Mouse (Mus musculus) forebrain, embryonic 15.5 days (tissue): ENCODE results near the gene Csmd2. TPM values are rescaled to one million over a fixed set of nuclear protein-coding genes. Genes with fewer than 3 reads are reported as not detected.

Source experiments
- ATAC-seq: fragments of 200-750 bp; cut with Nextera tagmentation; replicated peaks from 2 replicates; pipeline ENCODE4 v1.8.0; 2017; ENCODE audit warnings: mild to moderate bottlenecking, moderate TSS enrichment, moderate library complexity
- H3K27ac ChIP-seq: fragments of 300-500 bp; sonication (generic); replicated peaks from 2 replicates; pipeline ENCODE4 v1.5.1; 2015; ENCODE audit warnings: mild to moderate bottlenecking, inconsistent platforms
- H3K27me3 ChIP-seq: fragments of 300-500 bp; sonication (generic); 2 replicates; pipeline ENCODE4 v1.6.1; 2015; ENCODE audit warnings: inconsistent platforms
- H3K36me3 ChIP-seq: fragments of 300-500 bp; sonication (generic); 2 replicates; pipeline ENCODE4 v1.6.1; 2015; ENCODE audit warnings: mild to moderate bottlenecking, inconsistent platforms
- H3K4me1 ChIP-seq: fragments of 300-500 bp; sonication (generic); 2 replicates; pipeline ENCODE4 v1.6.1; 2015; ENCODE audit warnings: inconsistent platforms
- H3K4me2 ChIP-seq: fragments of 300-500 bp; sonication (generic); replicated peaks from 2 replicates; pipeline ENCODE4 v1.6.1; 2015; ENCODE audit warnings: mild to moderate bottlenecking, inconsistent platforms
- H3K4me3 ChIP-seq: fragments of 300-500 bp; sonication (generic); 2 replicates; pipeline ENCODE4 v1.5.1; 2015; ENCODE audit warnings: mild to moderate bottlenecking, inconsistent platforms
- H3K9ac ChIP-seq: fragments of 300-500 bp; sonication (generic); replicated peaks from 2 replicates; pipeline ENCODE4 v1.6.1; 2015; ENCODE audit warnings: mild to moderate bottlenecking, inconsistent platforms
- H3K9me3 ChIP-seq: fragments of 300-500 bp; sonication (generic); 2 replicates; pipeline ENCODE4 v1.6.1; 2016; ENCODE audit warnings: inconsistent platforms
- WGBS: fragments of 180-500 bp; shearing (Covaris S2); methylation state at CpG from one replicate; pipeline ENCODE4 v1.1.7; 2015; ENCODE audit warnings: mixed read lengths; 5-methylcytosine and 5-hydroxymethylcytosine counted together
- polyA plus RNA-seq: library from polyadenylated mRNA; unstranded; fragments of >200 nt; fragmentation: Nextera tagmentation; extraction: Ambion mirVana; gene quantifications from 2 replicates; pipeline ENCODE4 v1.2.1, GENCODE M21; 2015

Csmd2 gene
- polyA plus RNA-seq, 1 experiment from 2014 or later: 9.0 TPM

DNA sequence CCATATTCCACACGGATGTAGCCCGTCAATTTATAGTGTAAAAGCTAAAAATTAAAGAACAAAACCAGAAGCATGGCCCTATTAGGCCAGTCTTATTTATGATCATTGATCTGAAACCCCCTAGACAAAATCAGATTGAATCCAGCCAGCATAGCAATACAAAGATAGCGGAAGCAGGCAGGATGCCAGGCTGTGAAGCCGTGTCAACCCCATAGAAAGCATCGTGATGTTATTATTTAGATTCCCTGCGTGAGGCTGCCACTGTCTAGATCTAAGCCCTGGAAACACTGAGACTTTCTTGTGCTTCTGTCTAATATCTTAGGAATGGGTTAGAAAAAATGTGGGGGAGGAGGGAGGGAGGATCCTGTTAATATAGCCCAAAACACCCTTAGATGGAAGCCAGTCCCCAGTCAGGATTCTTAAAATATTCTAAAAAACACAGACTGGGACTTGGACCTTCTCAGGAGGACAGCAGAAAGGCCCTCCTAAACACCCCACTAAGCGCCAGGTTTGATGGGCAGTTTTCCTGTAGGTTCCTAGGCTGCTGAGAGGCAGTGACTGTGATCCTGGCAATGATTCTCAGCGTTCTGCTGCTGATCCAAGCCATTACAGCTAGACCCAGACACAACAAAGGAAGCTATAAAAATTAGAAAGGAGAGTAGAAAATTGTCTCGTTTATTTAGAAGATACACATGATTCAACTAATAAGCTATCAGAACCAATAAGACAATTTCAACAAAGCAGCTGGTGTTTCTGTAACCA, 419.6 kb downstream of the Csmd2 start:
- WGBS: 45% methylated on average over 9 of the region's 9 CpGs
- ATAC-seq: no peak
- Histone ChIP-seq H3K4me3 (no peak overlapping the region), H3K9ac (no peak overlapping the region), H3K9me3 (no peaks in the 10 kb centered on the region), H3K36me3 (no peaks in the 10 kb centered on the region), H3K4me2 (no peak overlapping the region), H3K27me3 (no peaks in the 10 kb centered on the region), H3K4me1 (peaks cover 18% of the 10 kb centered on the region), H3K27ac (no peak overlapping the region)

DNA sequence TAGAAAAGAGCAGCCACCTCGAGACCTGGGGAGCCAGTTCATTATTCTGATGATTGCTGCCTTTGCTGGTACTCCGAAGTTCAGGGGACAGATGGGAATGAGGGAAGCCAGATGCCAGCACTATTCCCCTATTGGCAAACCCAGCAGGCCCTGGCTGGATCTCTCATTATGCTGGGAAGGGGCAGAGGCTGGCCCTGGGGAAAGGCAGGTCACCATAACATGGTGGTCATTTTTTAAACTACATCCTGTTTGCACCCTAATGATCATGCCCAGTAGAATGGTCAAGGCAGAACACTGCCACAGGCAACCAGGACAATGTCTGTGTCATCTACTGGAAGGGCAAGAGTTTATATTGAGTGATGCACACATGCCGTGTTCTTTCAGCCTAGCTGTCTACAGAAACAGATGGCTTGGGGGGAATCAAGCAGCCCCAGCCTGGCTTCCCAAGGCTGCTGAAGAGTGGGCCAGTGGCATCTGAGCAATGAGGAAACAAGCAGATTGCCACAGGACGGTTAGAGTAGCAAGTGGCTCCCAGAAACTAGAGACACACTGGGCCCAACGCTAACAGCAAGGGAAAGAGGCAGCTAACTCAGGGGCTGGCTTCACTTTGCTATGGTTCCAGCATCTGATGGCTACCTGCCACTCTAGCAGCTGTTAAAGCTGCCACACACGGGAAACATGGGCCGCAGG, 424.4 kb downstream of the Csmd2 start:
- no peak for ATAC-seq
- no peaks in the 10 kb centered on the region for H3K9me3 ChIP-seq
- H3K27ac ChIP-seq: peak overlapping the region; percentile 35; the same call in 1 of the 2 replicates
- H3K36me3 ChIP-seq: peaks cover 3% of the 10 kb centered on the region; the same call in 1 of the 2 replicates
- no peak overlapping the region for H3K4me2 ChIP-seq
- H3K4me3 ChIP-seq: no peak overlapping the region
- H3K9ac ChIP-seq: no peak overlapping the region
- H3K27me3 ChIP-seq: no peaks in the 10 kb centered on the region
- WGBS: 51% methylated on average over 7 of the region's 7 CpGs
- H3K4me1 ChIP-seq: peaks cover 12% of the 10 kb centered on the region; the same call in 1 of the 2 replicates

DNA sequence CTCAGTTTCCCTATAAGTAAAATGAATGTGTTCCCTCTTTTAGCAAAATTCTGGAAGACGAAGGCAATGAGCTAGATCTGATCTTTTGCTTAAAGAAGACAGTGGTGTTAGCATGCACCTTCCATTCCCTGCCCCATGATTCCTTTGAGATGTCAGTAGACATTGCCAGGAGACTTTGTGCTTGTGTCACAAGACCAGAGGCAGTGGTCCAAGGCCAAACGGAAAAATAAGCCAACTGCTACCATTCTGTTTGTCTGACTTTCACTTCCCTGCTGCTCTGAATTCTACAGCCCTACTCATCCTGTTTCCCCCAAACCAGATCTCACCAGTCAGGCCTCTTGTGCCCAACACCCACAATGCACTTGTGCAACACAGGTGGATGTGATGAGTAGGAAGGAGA, 427.1 kb downstream of the Csmd2 start:
- Histone ChIP-seq H3K4me1 (peaks cover 16% of the 10 kb centered on the region; the same call in 1 of the 2 replicates), H3K9ac (no peak overlapping the region), H3K4me3 (no peak overlapping the region), H3K27me3 (no peaks in the 10 kb centered on the region), H3K9me3 (no peaks in the 10 kb centered on the region), H3K36me3 (peaks cover 3% of the 10 kb centered on the region; the same call in 1 of the 2 replicates), H3K27ac (no peak overlapping the region), H3K4me2 (no peak overlapping the region)
- 85% methylated on average over 2 of the region's 2 CpGs for WGBS
- ATAC-seq: no peak

DNA sequence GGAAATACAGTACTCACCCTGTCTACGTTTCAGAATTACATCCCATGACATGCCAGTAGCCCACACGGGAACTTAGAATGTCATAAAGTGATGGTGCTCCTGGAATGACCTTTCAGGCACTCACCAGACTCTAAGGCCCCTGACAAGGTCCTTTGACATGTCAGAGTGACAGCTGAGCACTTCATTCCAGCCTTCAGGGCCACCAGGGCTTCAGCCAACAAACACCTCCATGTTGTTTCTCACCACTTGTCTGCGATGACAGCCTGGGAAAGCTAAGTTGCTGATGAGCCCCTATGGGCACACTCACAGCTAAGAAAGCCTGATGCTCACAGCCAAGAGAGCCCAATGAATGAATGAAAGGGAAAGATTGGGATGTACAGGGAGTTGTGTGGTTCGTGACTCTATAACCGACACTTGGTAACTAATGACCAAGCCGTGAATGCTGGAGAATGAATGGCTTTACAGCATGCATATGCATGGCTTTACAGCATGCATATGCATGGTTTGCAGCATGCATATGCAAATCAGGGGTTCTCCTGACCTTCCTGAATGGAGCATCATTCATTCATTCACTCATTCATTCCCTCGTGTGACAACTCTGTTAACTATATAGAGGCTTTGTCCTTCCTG, 432.4 kb downstream of the Csmd2 start:
- Histone ChIP-seq H3K9me3 (no peaks in the 10 kb centered on the region), H3K4me1 (peaks cover 26% of the 10 kb centered on the region), H3K36me3 (no peaks in the 10 kb centered on the region), H3K4me2 (no peak overlapping the region), H3K4me3 (no peak overlapping the region), H3K27ac (0 out of 2 replicates have a peak overlapping the region, but pooled peaks have one; percentile 3), H3K9ac (no peak overlapping the region), H3K27me3 (no peaks in the 10 kb centered on the region)
- 30% methylated on average over 7 of the region's 7 CpGs for WGBS
- peak; percentile 75 for ATAC-seq

DNA sequence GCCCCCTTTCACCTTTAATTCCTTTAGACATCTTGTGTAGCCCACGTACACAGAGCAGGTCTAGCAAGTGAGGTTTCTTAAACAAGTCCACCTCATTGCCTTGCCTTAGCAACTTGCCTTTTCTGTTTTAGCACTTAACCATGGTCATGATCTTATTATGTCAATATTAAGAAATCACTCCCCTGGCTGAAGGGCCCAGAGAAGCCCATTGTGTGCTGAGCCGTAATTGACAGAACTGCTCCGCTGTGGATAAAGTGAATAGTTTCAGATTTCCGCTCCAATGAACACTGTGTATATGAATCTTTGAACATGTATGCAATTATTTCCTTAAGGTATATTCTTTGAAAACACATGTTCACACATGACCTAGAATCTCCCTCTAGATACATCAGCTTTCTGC, 434.8 kb downstream of the Csmd2 start:
- 19% methylated on average over 4 of the region's 4 CpGs for WGBS
- Histone ChIP-seq H3K9ac (no peak overlapping the region), H3K36me3 (no peaks in the 10 kb centered on the region), H3K4me1 (peaks cover 36% of the 10 kb centered on the region), H3K9me3 (no peaks in the 10 kb centered on the region), H3K4me3 (no peak overlapping the region), H3K4me2 (no peak overlapping the region), H3K27me3 (no peaks in the 10 kb centered on the region), H3K27ac (no peak overlapping the region)
- ATAC-seq: no peak

DNA sequence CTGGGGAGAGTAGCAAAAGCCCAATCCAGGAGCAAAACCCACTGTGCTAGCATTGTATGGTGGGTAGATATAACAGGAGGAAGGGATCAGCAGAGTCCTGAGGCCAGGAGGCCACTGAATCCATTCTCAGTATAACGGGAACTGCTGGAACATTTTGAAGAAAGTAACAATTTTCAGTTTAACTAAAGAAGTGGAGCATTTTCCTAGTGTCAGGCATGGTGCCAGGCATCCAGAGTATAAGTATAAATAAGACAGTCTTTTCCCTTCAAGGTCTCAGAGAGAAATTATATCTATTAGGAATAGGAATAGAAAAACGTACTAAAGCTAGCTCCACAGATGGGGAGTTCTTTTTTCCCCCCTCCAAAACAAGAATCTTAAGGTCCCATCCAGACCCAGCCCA, 437.7 kb downstream of the Csmd2 start:
- no peaks in the 10 kb centered on the region for H3K9me3 ChIP-seq
- H3K9ac ChIP-seq: no peak overlapping the region
- H3K4me2 ChIP-seq: no peak overlapping the region
- peaks cover 43% of the 10 kb centered on the region for H3K4me1 ChIP-seq
- no peaks in the 10 kb centered on the region for H3K27me3 ChIP-seq
- WGBS: 43% methylated on average over 2 of the region's 2 CpGs
- no peak overlapping the region for H3K27ac ChIP-seq
- no peak for ATAC-seq
- no peaks in the 10 kb centered on the region for H3K36me3 ChIP-seq
- H3K4me3 ChIP-seq: no peak overlapping the region

DNA sequence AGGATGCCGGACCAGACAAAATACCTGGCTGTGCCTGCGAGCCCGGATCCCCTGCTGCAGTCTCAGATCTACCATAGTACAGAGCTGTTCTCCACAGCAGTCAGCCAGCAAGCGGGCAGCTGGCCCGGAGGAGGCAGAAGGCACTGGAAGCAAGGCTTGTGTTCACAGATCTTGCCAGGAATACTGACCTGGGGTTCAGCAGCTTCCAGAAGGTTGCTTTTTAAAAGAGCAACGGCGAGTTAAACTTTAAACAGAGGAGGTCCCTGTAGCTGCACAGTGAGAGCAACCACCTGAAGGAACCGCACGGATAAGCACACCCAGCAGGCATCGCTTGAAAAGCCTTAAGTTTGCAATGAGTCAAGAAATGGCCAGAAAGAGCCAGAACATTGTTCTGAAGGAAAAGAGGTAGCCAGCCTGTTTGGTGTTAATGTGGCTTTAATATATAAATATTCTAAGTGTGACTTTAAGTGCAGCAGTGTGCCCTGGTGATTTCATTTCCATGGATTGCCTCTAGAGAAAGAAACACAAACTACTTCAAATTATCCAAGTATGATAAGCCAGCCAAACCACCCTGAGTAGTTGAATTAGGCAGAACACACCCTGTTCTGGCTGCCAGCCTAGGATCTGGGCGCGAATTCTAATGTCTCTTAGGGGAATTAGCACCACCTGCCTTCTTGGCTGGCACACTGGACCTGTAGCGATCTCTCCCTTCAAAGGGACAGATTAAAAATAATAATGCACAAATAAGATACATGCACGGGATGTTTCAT, 439.8 kb downstream of the Csmd2 start:
- Histone ChIP-seq H3K27me3 (no peaks in the 10 kb centered on the region), H3K4me3 (no peak overlapping the region), H3K9ac (no peak overlapping the region), H3K36me3 (no peaks in the 10 kb centered on the region), H3K9me3 (no peaks in the 10 kb centered on the region), H3K4me1 (peaks cover 32% of the 10 kb centered on the region), H3K27ac (peak overlapping the region; percentile 45; the same call in 1 of the 2 replicates), H3K4me2 (no peak overlapping the region)
- ATAC-seq: no peak
- WGBS: 66% methylated on average over 14 of the region's 14 CpGs

DNA sequence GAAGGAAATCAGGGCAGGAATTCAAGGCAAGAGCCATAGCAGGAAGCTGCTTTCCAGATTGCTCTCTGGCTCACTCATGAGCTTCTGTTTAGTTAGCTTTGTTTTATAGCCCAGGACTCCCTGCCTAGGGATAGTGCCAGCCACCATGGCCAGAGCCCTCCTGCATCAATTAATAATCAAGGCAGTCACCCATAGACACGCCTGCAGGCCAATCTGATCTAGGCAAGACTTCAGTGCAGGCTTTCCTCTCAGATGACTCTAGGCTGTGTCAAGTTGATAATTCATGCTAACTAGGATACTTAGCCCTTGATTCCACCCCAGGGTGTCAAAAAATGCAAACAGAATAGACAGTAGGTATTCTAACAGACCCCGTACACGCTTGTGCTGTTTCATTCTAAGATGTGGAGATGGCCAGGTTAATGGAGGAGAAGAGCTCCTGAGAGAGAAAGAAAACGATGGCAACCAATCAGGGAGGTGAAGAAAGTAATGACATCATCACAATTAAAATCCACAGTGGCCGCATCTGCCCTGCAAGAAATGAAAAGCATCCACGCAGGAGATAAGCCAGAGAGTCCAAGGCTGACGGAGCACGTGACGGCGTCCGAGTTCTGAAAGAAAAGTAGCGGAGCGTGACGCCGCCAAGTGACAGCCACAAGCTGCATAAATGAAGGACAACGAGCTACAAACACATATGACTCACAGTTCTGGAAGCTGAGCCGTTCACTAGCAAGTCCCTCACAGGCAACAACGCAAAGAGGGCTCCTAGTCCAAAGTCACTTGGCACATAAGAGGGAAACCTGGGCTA, 440.8 kb downstream of the Csmd2 start:
- H3K9me3 ChIP-seq: no peaks in the 10 kb centered on the region
- peak overlapping the region; percentile 46 for H3K27ac ChIP-seq
- peaks cover 29% of the 10 kb centered on the region for H3K4me1 ChIP-seq
- no peak overlapping the region for H3K4me3 ChIP-seq
- H3K9ac ChIP-seq: no peak overlapping the region
- no peaks in the 10 kb centered on the region for H3K27me3 ChIP-seq
- H3K36me3 ChIP-seq: no peaks in the 10 kb centered on the region
- ATAC-seq: peak; percentile 70; the same call in 1 of the 2 replicates
- H3K4me2 ChIP-seq: peak overlapping the region; percentile 22
- 18% methylated on average over 18 of the region's 18 CpGs for WGBS

DNA sequence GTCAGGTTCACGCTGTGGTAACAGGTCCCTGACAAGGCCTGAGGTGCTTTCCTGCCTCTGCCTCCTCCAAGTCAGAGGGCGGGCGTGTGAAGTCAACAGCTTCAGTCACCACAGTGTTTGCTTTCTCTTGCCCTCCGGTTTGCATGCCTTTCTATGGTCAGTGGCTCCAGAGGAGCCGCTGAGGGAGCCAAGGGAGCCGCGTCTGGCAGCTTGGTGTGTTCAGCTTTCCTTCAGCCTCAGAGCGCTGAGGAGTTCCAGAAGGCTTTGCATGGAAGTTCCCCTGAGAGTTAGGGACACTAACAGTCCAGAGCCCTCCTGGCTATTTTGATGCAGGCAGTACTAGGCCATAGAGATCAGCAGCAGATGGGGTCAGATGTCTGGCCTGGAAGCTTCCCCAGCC, 441.9 kb downstream of the Csmd2 start:
- Histone ChIP-seq H3K4me3 (no peak overlapping the region), H3K4me2 (no peak overlapping the region), H3K27ac (no peak overlapping the region), H3K4me1 (peaks cover 29% of the 10 kb centered on the region), H3K9ac (no peak overlapping the region), H3K9me3 (no peaks in the 10 kb centered on the region), H3K27me3 (no peaks in the 10 kb centered on the region), H3K36me3 (no peaks in the 10 kb centered on the region)
- 92% methylated on average over 8 of the region's 8 CpGs for WGBS
- no peak for ATAC-seq

DNA sequence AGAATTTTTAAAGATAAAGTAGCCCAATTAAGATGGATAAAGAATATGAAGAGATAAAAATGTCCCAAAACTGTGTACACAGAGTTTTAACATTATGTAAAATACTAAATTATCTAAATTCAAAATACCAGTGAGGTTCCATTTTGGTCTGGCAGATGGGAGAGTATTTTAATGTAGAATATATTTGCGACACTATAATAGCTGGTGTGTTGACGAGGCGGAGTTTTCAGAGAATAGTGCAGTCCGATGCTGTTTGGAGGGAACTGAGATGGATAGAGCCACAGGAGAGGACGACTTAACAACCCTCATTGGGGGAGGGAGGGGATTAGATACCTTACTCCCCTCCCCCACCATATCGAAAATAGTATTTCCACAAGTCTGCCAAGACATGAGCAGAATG, 452.9 kb downstream of the Csmd2 start:
- H3K36me3 ChIP-seq: no peaks in the 10 kb centered on the region
- H3K27me3 ChIP-seq: no peaks in the 10 kb centered on the region
- H3K4me2 ChIP-seq: no peak overlapping the region
- ATAC-seq: no peak
- no peak overlapping the region for H3K27ac ChIP-seq
- 72% methylated on average over 6 of the region's 6 CpGs for WGBS
- H3K9ac ChIP-seq: no peak overlapping the region
- no peaks in the 10 kb centered on the region for H3K9me3 ChIP-seq
- peaks cover 29% of the 10 kb centered on the region for H3K4me1 ChIP-seq
- no peak overlapping the region for H3K4me3 ChIP-seq

DNA sequence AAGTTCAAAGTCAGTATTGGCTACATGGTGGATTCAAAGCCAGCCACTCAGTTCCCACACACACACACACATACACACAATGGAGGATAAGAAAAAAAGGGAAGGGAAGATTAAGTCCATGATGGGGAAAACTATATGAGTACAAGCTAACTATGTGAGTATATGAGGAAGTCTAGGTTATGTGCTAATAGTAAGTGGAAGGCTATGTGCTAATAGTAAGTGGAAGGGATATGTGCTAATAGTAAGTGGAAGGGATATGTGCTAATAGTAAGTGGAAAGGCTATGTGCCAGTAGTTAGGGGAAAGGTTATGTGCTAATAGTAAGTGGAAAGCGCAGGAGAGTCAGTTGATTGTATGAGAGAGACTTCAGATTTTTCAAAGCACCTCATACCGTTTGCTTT, 453.6 kb downstream of the Csmd2 start:
- no peaks in the 10 kb centered on the region for H3K27me3 ChIP-seq
- H3K4me2 ChIP-seq: no peak overlapping the region
- no peak overlapping the region for H3K9ac ChIP-seq
- ATAC-seq: no peak
- no peaks in the 10 kb centered on the region for H3K9me3 ChIP-seq
- H3K4me3 ChIP-seq: no peak overlapping the region
- 0 out of 2 replicates have a peak overlapping the region, but pooled peaks have one; percentile 7 for H3K27ac ChIP-seq
- H3K36me3 ChIP-seq: no peaks in the 10 kb centered on the region
- H3K4me1 ChIP-seq: peaks cover 35% of the 10 kb centered on the region
- 71% methylated on average over 2 of the region's 2 CpGs for WGBS
